Mouse (Mus musculus) layer of hippocampus, postnatal 10 days (tissue): ENCODE data around the gene Strbp. TPM values are rescaled to one million over a fixed set of nuclear protein-coding genes. Genes with fewer than 3 reads are reported as not detected.
A peak's percentile ranks its signal among the peaks of the same experiment; 100 is the strongest.

Experiments
- DNase-seq, 2 experiments: peaks; one replicate each; pipeline ENCODE4 v3.0.0; 2021; ENCODE audit warnings: low spot score in 2 of 2
- long read RNA-seq: library from polyadenylated mRNA; stranded (forward); transcript quantifications from one replicate; pipeline ENCODE4 v2.0.0, GENCODE M21; 2023
- total RNA-seq, 2 experiments: library from RNA; stranded (reverse); gene quantifications; 2 replicates each; pipeline ENCODE4 v1.2.3; 2021

Gene Strbp
- 100 to 1,000 TPM; 177 to 197 TPM for total RNA-seq
- long read RNA-seq, full-length matches to known transcripts: 33 of 121 reads
- long read RNA-seq, partial matches to known transcripts: 6 of 121 reads
- long read RNA-seq, other reads (novel, unspliced or antisense): 82 of 121 reads

- DNase-seq: peak; percentile 92 to 96
Measured at GRCm38 (mm10) chr2:37703230-37703954, at the start of gene Strbp. Strbp (minus strand) TSS chr2:37703859.

DNA sequence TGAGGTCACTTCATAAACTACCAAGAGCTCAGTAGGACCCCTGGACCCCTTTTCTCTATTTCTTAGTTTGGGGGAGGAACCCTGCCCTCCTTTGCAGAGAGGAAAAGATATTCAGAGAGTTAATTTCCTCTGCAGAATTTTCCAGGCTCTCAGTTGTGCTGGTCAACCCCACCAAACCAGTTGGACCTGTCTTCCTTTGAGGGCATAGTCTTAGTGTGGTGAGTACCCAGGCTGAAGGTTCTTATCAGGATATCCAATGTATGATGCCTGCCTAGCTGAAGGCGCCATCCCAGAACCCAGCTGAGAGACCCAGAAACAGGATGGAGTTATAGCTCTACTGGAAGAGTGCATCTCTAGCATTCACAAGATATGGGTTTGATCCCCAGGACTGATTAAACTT, 47.5 kb upstream of the Strbp start:
- no peak for DNase-seq

DNA sequence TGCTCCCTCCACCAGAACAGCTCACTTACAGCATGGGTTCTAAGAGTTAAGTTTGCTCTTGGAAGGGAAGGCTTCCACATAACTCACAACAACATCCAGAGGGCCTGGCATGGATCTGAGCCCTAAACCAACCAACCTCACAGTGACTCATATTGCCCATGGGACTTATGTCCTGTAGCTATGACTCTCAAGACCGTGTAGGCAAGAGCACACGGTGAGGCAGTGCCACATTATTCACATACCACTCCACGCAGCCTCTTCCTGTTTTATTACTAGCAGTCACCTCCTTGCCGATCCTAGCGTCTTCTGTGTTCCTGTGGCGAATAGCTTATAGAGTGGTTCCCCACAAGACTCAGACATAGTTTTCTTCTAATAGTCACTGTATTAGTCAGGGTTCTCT, 45.7 kb upstream of the Strbp start:
- DNase-seq: no peak

- peak in 1 of 2 experiments; percentile 63 for DNase-seq
Measured at GRCm38 (mm10) chr2:37748442-37749066, 44.9 kb upstream of the Strbp start.

DNA sequence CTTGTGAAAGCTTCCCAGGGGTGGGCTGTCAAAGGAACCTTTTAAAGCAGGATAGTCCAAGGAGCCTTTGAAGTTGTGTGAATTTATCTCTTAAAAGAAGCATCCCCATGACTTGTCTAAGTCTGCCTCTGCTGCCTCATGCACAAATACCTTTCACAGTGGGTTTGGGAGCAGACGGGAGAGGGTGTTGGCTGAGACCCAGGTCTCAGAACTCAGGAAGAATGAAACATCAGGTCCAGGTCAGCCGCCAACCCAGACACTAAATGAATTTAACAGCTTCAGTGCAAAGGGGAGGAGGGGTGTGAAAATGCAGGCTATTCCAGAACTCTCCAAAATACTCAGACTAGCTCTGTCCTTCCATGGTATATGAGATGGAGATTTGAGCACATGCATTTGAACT, 44.2 kb upstream of the Strbp start:
- DNase-seq: no peak

DNA sequence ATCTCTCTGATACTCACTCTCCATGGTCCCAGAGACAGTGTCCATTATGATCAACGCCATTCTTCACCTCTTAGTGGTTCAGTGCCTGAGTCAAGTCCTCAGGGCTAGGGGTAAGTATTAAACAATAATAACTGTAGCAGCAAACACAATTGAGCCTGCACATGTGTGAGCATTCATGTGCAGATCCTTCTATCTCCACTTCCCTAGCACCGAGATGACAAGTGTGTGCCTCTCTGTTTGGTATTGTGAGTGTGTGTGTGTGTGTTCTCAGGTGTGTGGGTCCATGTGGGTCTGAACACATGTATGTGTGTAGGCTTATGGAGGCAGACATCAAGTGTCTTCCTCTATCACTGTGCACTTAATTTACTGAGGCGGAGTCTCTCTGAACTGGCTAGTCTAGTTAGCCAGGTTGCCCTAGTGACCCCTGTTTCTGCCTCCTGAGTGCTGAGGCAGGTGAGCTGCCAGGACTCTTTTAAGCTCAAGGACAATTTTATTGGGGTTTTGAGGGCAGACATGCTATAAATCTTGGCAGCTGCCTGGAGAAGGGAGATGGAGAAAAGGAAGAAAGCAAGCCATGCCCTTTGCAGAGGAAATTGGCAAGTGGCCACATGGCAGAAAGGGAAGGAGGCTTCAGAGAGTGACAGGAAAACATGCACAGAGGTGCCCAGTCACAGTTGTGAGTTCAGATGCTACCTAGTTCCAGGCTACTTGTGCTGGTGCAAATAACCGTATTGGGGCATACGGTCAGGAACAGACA, 42.8 kb upstream of the Strbp start:
- DNase-seq: no peak

DNA sequence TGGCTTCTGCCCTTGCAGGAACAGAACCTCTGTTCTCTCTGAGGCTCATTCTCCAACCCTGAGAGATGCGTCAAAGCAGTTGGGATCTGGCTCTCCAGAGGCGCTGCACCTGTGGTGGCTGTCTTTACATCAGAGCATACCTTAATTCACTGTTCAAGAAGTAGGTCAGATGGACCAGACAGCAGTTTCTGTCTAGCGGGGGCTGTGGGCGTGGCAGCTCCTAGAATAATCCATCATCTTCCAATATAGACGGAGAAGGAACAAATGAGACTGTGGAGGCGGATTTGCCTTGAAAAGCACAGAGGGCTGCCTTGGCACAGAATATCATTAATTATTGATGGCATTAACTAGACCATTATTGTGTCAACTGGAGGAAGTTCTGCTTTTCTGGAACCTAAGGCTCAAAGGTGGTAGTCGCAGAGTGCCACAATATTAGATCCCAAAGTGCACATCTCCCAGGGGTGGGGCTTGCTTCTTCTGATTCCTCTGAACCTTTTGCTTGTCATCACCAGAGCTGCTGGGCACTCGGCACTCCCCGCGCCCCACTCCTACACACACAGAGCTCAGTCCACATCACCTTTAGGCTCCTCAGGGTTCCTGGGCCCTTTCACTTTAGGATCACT, 41.2 kb upstream of the Strbp start:
- no peak for DNase-seq

GRCm38 (mm10) chr2:37741806-37742554, 38.3 kb upstream of the Strbp start:
- DNase-seq: no peak

DNA sequence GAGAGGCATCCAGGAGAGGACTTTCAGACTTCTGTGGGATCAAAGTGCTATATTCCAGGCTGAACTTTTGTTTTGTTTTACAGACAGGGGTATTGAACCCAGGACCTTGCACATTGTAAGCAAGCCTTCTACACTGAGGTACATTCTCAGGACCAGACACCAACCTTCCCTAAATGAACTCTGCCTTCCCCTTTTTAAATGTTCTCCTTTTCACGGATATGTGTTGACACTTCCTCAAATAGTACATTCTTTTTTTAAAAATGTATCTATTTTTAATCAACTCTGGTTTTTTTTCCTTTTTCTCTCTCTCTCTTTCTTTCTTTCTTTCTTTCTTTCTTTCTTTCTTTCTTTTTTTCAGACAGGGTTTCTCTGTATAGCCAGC, 32.1 kb upstream of the Strbp start:
- DNase-seq: no peak

DNA sequence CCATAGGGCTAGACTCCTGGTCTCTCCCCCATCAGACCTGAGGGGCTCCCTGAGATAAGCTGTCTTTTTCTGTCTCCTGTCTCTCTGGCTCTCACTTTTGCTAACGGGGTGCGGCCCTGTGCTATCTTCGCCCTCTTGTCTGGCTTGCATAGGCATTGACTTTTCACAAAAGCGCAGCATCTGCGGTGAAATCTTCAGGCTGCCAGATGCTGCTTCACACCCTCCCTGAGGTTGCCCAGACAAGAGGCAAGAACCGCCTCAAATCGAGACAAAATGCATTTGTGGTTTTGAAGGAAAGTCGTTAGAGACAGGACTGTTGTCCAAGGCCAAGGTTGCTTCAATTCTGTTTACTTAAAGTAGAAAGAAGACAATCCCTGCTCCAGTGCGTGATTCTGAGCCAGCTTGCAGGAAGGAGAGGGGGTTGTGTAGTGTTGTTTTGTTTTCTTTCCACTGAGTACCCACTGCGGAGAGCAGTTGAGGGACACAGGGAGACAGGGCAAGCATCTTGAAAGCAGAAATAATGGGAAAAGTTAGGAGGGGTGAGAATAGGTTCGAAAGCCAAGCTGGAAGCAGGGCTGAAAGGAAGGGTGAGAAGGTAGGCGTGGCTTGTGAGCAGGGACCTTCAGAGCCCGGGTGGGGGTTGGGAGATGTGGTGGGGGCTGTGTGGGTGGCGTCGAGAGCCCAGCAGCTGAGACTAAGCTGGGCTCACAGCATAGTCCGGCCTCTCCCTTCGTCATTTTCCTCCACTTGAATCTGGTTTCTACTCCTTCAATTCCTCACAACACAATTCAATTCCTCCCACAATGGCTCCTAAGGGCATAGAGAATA, 31.5 kb upstream of the Strbp start:
- DNase-seq: no peak

DNA sequence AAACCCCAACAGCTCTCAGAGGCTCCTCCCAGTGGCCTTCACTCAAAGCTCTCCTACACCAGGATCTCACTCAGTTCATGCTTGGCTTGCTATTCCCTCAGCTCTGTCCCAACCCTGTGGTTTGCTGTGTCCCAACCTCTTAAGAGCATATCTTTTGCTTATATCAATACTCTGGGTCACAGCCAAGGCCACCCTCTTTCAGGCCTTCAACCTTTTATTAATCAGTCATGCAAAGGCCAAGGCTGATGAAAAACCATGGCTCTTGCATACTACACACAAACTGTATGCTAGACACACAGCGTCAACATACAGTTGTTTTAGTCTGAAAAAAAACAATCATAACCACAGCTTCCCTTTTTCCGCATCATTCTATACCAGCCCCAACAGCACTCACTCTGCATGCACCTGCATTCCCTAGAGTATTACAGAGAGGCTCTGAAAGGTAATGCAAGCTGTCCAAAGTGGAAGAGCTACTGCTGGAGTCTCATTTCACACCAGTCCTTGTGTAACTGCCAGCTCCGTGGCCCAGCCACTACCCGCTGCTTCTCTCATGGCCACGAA, 27.7 kb upstream of the Strbp start:
- no peak for DNase-seq

DNA sequence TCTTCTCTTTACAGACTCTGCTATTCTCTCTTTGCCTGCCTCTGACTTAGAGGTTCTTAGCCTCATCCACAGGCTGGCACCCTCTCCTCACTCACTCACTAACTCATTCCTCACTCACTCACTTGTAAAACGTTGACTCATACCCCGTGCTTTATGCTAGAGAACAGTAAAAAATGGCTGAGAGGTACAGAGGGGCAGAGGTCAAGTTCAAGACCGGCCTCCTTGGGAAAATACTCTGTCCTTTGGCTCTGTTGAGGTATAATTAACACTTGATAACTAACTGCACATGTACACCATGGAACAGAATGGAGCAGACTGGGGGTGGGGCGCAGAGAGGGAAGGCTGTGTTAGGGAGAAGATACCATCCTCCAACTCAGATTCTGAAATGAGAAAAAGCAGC, 20.6 kb upstream of the Strbp start:
- no peak for DNase-seq

DNA sequence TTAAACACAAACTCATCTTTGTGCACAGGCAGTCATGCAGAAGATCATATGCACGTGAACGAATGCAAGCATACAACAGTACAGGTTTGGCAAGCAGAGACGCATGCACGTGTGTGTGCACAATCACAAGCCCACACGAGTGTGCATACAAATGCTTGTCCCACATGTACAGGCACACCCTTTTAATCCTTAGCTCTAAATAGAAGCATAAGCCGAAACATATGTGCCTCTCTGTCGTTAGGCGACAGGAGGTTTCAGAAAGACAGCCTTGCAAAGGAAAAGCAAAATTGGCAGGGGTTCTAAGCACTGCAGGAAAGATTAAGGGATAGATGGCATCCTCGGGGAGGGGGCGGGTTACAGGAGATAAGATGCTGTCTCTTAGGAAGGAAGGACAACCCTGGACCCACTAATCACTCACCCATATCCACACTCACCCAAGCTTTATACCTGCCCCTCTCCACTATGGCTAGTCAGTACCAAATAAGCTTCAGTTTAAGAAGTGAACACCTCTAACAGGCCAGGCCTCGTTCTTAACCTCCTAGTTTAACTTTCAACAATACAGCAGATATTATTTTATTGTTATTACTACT, 19.9 kb upstream of the Strbp start:
- DNase-seq: no peak

DNA sequence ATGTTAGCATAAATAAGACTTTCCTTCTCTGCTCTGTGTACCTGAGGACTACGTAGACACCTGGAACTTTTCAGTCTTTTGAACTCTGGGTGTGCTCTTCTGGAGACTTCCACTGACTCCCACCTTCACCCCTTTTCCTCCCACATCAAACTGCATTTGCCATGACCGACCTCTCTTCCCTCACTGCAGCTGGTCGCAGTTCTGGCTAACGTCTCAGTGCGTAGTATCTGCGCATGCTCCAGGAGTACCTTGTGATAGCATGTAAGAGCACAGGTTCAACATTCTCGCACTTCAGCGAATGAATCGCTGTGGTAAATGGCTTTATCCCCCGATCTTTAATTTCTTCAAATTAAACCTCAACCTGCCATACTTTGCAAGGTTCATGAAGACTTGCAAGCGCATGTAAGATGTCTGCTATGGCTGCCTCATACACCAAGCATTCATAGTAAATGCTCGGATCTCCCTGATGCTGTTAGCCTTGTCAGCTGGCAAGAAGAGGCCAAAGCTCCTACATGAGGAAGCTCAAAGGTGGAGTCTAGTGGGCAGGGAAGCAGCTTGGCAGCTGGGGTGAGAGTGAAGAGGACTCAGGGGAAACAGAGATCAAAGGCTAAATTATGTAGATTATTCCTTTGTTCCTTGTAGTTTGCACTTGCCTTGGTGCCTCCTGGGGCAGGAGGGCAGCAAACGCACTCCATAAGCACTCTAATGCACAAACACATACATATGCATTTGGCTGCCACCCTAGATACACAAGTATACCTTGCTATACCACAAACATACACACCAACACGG, 19.2 kb upstream of the Strbp start:
- DNase-seq: no peak

DNA sequence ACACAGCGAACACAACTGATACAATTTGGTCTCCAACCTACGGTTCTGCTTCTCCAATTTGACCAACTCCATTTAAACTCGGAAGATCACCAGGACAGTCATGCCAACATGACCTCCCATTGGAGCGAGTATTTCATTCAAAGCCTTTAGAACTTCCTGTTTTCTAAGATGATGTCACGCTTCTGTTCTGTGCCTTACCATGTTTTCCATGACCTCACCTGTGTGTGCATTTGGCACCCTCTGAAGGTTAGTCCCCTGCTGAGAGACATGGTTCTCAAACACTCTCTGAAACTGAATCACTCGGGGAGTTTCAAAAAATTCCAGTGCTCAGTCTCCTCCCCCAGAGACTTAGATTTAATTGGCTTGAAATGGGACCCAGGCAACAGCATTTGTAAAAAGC, 12.6 kb upstream of the Strbp start:
- no peak for DNase-seq

GRCm38 (mm10) chr2:37715364-37715763, 11.7 kb upstream of the Strbp start:
- DNase-seq: no peak

- no peak for DNase-seq
Measured at GRCm38 (mm10) chr2:37713100-37713499, 9.4 kb upstream of the Strbp start.

GRCm38 (mm10) chr2:37708835-37709234, 5.2 kb upstream of the Strbp start:
- DNase-seq: no peak
